Mouse (Mus musculus) intestine, embryonic 16.5 days (tissue): ENCODE data around the gene Nfatc2ip. TPM values are rescaled to one million over a fixed set of nuclear protein-coding genes. Genes with fewer than 3 reads are reported as not detected.
A peak's percentile ranks its signal among the peaks of the same experiment; 100 is the strongest.
"Not testable (repeated sequence)": the region's sequence is repeated elsewhere in the genome, so short reads cannot be mapped to it uniquely, and the experiment has no call there.

Source experiments
- ATAC-seq: fragments of 200-750 bp; cut with Nextera tagmentation; 2 replicates; pipeline ENCODE4 v1.8.0; 2017; ENCODE audit warnings: moderate TSS enrichment, moderate library complexity
- H3K27ac ChIP-seq: fragments of 300-500 bp; sonication (generic); 2 replicates; pipeline ENCODE4 v1.5.1; 2014; ENCODE audit warnings: mild to moderate bottlenecking, low read length
- H3K27me3 ChIP-seq: fragments of 300-500 bp; sonication (generic); replicated peaks from 2 replicates; pipeline ENCODE4 v1.6.1; 2014; ENCODE audit warnings: low read length, control low read depth, mixed read lengths; ENCODE audit not compliant: control insufficient read depth, insufficient read depth
- H3K36me3 ChIP-seq: fragments of 300-500 bp; sonication (generic); 2 replicates; pipeline ENCODE4 v1.6.1; 2014; ENCODE audit warnings: low read length, control low read depth; ENCODE audit not compliant: control insufficient read depth, insufficient read depth
- H3K4me1 ChIP-seq: fragments of 300-500 bp; sonication (generic); 2 replicates; pipeline ENCODE4 v1.6.1; 2014; ENCODE audit warnings: low read length, control low read depth, mixed read lengths; ENCODE audit not compliant: control insufficient read depth, insufficient read depth
- H3K4me2 ChIP-seq: fragments of 300-500 bp; sonication (generic); 2 replicates; pipeline ENCODE4 v1.6.1; 2014; ENCODE audit warnings: low read depth, low read length, control low read depth
- H3K4me3 ChIP-seq: fragments of 300-500 bp; sonication (generic); 2 replicates; pipeline ENCODE4 v1.5.1; 2014; ENCODE audit warnings: mild to moderate bottlenecking, low read length
- H3K9ac ChIP-seq: fragments of 300-500 bp; sonication (generic); 2 replicates; pipeline ENCODE4 v1.6.1; 2014; ENCODE audit warnings: low read depth, low read length
- H3K9me3 ChIP-seq: fragments of 300-500 bp; sonication (generic); 2 replicates; pipeline ENCODE4 v1.6.1; 2016; ENCODE audit warnings: low read length, control low read depth; ENCODE audit not compliant: control insufficient read depth
- WGBS: fragments of 180-500 bp; shearing (Covaris S2); extraction: QIAGEN DNeasy Blood & Tissue Kit; methylation state at CpG from one replicate; pipeline ENCODE4 v1.1.7; 2014; 5-methylcytosine and 5-hydroxymethylcytosine counted together
- polyA plus RNA-seq: library from polyadenylated mRNA; unstranded; fragments of >200 nt; fragmentation: Nextera tagmentation; extraction: Ambion mirVana; gene quantifications from 2 replicates; pipeline ENCODE4 v1.2.1, GENCODE M21; 2015

Gene Nfatc2ip
- polyA plus RNA-seq, 1 experiment from 2014 or later: 1.4 TPM

- 89% methylated on average over 7 of the region's 7 CpGs for WGBS
- ATAC-seq: not testable (repeated sequence)
Observed at GRCm38 (mm10) chr7:126392086-126392884, 4.3 kb downstream of the Nfatc2ip start.

GRCm38 (mm10) chr7:126388185-126388584 is 8.4 kb downstream of the Nfatc2ip start:
- H3K9me3 ChIP-seq: no peaks in the 10 kb centered on the region
- H3K27ac ChIP-seq: no peak overlapping the region
- H3K4me1 ChIP-seq: no peaks in the 10 kb centered on the region
- no peak overlapping the region for H3K9ac ChIP-seq
- ATAC-seq: no peak
- H3K4me2 ChIP-seq: no peak overlapping the region
- 100% methylated on average over 1 of the region's 1 CpGs for WGBS
- no peaks in the 10 kb centered on the region; the same call in none of the 2 replicates for H3K36me3 ChIP-seq
- no peak overlapping the region for H3K4me3 ChIP-seq
- H3K27me3 ChIP-seq: no peaks in the 10 kb centered on the region

More at GRCm38 (mm10) chr7:126392086-126392884, 4.3 kb downstream of the Nfatc2ip start:
- H3K36me3 ChIP-seq, H3K4me1 ChIP-seq, H3K4me2 ChIP-seq, H3K4me3 ChIP-seq, H3K27ac ChIP-seq, H3K9ac ChIP-seq, H3K27me3 ChIP-seq, H3K9me3 ChIP-seq: not testable (repeated sequence)

- H3K27ac ChIP-seq: no peak overlapping the region
- no peak for ATAC-seq
- no peaks in the 10 kb centered on the region for H3K27me3 ChIP-seq
- no peaks in the 10 kb centered on the region; the same call in 1 of the 2 replicates for H3K36me3 ChIP-seq
- H3K4me2 ChIP-seq: no peak overlapping the region
- no peak overlapping the region for H3K9ac ChIP-seq
- no peaks in the 10 kb centered on the region for H3K4me1 ChIP-seq
- no peaks in the 10 kb centered on the region for H3K9me3 ChIP-seq
- WGBS: 85% methylated on average over 5 of the region's 5 CpGs
- H3K4me3 ChIP-seq: no peak overlapping the region
Observed at GRCm38 (mm10) chr7:126383565-126383964, 13.0 kb downstream of the Nfatc2ip start.

- H3K27me3 ChIP-seq: no peaks in the 10 kb centered on the region
- peak within 1 kb of the TSS; percentile 84 for H3K9ac ChIP-seq
- peak within 1 kb of the TSS; percentile 64 for H3K27ac ChIP-seq
- H3K36me3 ChIP-seq: no peaks in the 10 kb centered on the region
- H3K4me3 ChIP-seq: peak within 1 kb of the TSS; percentile 85
- H3K4me2 ChIP-seq: peak within 1 kb of the TSS; percentile 78
- ATAC-seq: peak; percentile 97
- no peaks in the 10 kb centered on the region for H3K9me3 ChIP-seq
- H3K4me1 ChIP-seq: peaks cover 12% of the 10 kb centered on the region
- WGBS: under 1% methylated on average over 33 of the region's 33 CpGs
Observed at GRCm38 (mm10) chr7:126377278-126378158, 19.0 kb downstream of the Nfatc2ip start, which contains the start of gene Spns1. Gene Spns1, minus strand, starts transcription at chr7:126377450.

- ATAC-seq: peak; percentile 73
- under 1% methylated on average over 27 of the region's 27 CpGs for WGBS
- Histone ChIP-seq H3K4me3 (peak overlapping the region; percentile 85), H3K9me3 (no peaks in the 10 kb centered on the region), H3K27ac (no peak overlapping the region), H3K36me3 (no peaks in the 10 kb centered on the region), H3K4me2 (peak overlapping the region; percentile 78), H3K27me3 (no peaks in the 10 kb centered on the region), H3K9ac (peak overlapping the region; percentile 84), H3K4me1 (peaks cover 12% of the 10 kb centered on the region)
Observed at GRCm38 (mm10) chr7:126376903-126377277, 19.6 kb downstream of the Nfatc2ip start.

- no peaks in the 10 kb centered on the region for H3K27me3 ChIP-seq
- no peak overlapping the region for H3K4me3 ChIP-seq
- H3K9me3 ChIP-seq: no peaks in the 10 kb centered on the region
- no peak overlapping the region for H3K9ac ChIP-seq
- 61% methylated on average over 5 of the region's 5 CpGs for WGBS
- H3K36me3 ChIP-seq: peaks cover 10% of the 10 kb centered on the region
- peaks cover 12% of the 10 kb centered on the region for H3K4me1 ChIP-seq
- ATAC-seq: no peak
- H3K4me2 ChIP-seq: no peak overlapping the region
- H3K27ac ChIP-seq: no peak overlapping the region
Observed at GRCm38 (mm10) chr7:126375012-126375411, 21.5 kb downstream of the Nfatc2ip start.

- peaks cover 10% of the 10 kb centered on the region for H3K36me3 ChIP-seq
- no peak for ATAC-seq
- H3K4me1 ChIP-seq: peaks cover 12% of the 10 kb centered on the region
Observed at GRCm38 (mm10) chr7:126374526-126374925, 22.0 kb downstream of the Nfatc2ip start.

GRCm38 (mm10) chr7:126373007-126373406 is 23.5 kb downstream of the Nfatc2ip start:
- Histone ChIP-seq H3K36me3 (peaks cover 10% of the 10 kb centered on the region), H3K9me3 (no peaks in the 10 kb centered on the region), H3K9ac (no peak overlapping the region), H3K4me2 (no peak overlapping the region), H3K27me3 (no peaks in the 10 kb centered on the region), H3K4me1 (peaks cover 8% of the 10 kb centered on the region), H3K4me3 (no peak overlapping the region), H3K27ac (no peak overlapping the region)
- ATAC-seq: no peak
- 82% methylated on average over 9 of the region's 9 CpGs for WGBS

More at GRCm38 (mm10) chr7:126374526-126374925, 22.0 kb downstream of the Nfatc2ip start:
- Histone ChIP-seq H3K9ac (no peak overlapping the region), H3K9me3 (no peaks in the 10 kb centered on the region), H3K4me3 (no peak overlapping the region), H3K27ac (no peak overlapping the region), H3K27me3 (no peaks in the 10 kb centered on the region), H3K4me2 (no peak overlapping the region)
- 74% methylated on average over 6 of the region's 6 CpGs for WGBS

GRCm38 (mm10) chr7:126369393-126369792 is 27.1 kb downstream of the Nfatc2ip start, which contains the start of gene Lat:
Gene Lat, minus strand, starts transcription at chr7:126369570.
- 70% methylated on average over 13 of the region's 13 CpGs for WGBS
- H3K27me3 ChIP-seq: no peaks in the 10 kb centered on the region
- H3K4me3 ChIP-seq: no peak within 1 kb of the TSS
- H3K4me2 ChIP-seq: no peak within 1 kb of the TSS
- H3K27ac ChIP-seq: no peak within 1 kb of the TSS
- no peak for ATAC-seq
- no peak within 1 kb of the TSS for H3K9ac ChIP-seq
- no peaks in the 10 kb centered on the region for H3K9me3 ChIP-seq
- no peaks in the 10 kb centered on the region for H3K4me1 ChIP-seq
- H3K36me3 ChIP-seq: peaks cover 10% of the 10 kb centered on the region
